Mouse (Mus musculus): ENCODE measurements at regions not wholly inside any gene's neighbourhood (a gene's known extent, or its start where the extent isn't known, plus 50 kb on each side); places are given as distances from the start of the nearest gene placed in this dataset.

DNA sequence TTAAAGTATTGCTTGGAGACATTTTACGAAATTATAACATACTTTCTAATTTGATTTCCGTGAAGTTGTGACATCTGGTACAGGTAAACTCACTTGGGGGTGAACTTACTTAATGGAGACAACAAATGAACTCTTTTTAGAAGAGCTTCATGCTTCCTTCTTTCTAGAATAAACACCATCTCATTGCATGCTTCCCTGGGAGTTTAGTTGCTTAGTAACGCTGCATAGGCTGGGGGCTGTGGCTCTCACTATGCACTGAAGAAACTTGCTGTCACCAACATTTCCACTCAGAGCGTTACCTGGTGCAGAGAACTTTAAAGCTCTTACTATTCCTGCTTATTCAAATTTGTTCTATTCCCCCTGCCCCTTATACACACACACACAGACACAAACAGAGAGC lies 203.5 kb upstream of the Xrcc4 start:
- Histone ChIP-seq H3K9me3 (replicated peaks; ENCODE audit: control insufficient read depth, insufficient read depth, low read length, poor library complexity, severe bottlenecking) (no peaks in the 10 kb centered on the region; the same call in none of the 2 replicates), H3K36me3 (ENCODE audit: control insufficient read depth, insufficient read depth, low read length, poor library complexity, severe bottlenecking) (no peaks in the 10 kb centered on the region), H3K4me3 (ENCODE audit: low read depth, low read length) (no peak overlapping the region), H3K27me3 (ENCODE audit: control insufficient read depth, insufficient read depth, low read length, poor library complexity, severe bottlenecking) (no peaks in the 10 kb centered on the region), H3K27ac (ENCODE audit: insufficient read depth, low read length) (no peak overlapping the region), H3K9ac (ENCODE audit: low read depth, poor library complexity, severe bottlenecking) (no peak overlapping the region), H3K4me1 (ENCODE audit: control insufficient read depth, insufficient read depth, low read length) (no peaks in the 10 kb centered on the region)
- TF ChIP-seq EP300 (IDR thresholded peaks at IDR 0.05; ENCODE audit: insufficient read depth, low read depth, low read length): no peak
- no peak for TF ChIP-seq CTCF (IDR thresholded peaks at IDR 0.05; ENCODE audit: low read depth, low read length)
- no peak for TF ChIP-seq POLR2A (IDR thresholded peaks at IDR 0.05; ENCODE audit: insufficient read depth, low read length)

GRCm38 (mm10) chr13:90292124-90292523 lies 202.7 kb upstream of the Xrcc4 start:
- no peak overlapping the region for H3K27ac ChIP-seq (ENCODE audit: insufficient read depth, low read length)

DNA sequence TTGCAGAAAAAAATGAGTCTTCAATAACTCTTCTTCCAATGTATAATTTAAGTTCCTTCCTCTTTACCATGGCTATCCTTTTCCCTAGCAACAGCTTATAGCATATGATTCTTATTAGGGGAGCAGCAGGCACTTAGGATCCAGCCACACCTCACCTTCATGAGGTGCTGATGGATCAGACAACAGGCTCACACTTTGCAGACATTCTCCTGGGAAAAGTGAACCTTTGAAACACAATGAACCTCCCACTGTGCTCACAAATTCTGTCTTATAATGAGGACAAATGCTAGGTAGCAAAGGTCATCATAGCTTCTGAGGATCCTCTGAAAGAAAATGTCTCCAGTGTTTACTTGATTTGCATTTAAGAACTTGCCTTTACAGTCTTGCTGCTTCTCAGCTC lies 191.6 kb upstream of the Xrcc4 start:
- no peaks in the 10 kb centered on the region for H3K27me3 ChIP-seq (ENCODE audit: control insufficient read depth, insufficient read depth, low read length, poor library complexity, severe bottlenecking)
- no peak overlapping the region for H3K4me3 ChIP-seq (ENCODE audit: low read depth, low read length)
- peaks cover 2% of the 10 kb centered on the region for H3K4me1 ChIP-seq (ENCODE audit: control insufficient read depth, insufficient read depth, low read length)
- H3K36me3 ChIP-seq (ENCODE audit: control insufficient read depth, insufficient read depth, low read length, poor library complexity, severe bottlenecking): no peaks in the 10 kb centered on the region
- H3K9me3 ChIP-seq (replicated peaks; ENCODE audit: control insufficient read depth, insufficient read depth, low read length, poor library complexity, severe bottlenecking): peaks cover 6% of the 10 kb centered on the region; the same call in 1 of the 2 replicates
- no peak overlapping the region for H3K9ac ChIP-seq (ENCODE audit: low read depth, poor library complexity, severe bottlenecking)
- no peak overlapping the region for H3K27ac ChIP-seq (ENCODE audit: insufficient read depth, low read length)
- TF ChIP-seq CTCF (IDR thresholded peaks at IDR 0.05; ENCODE audit: low read depth, low read length): no peak
- no peak for TF ChIP-seq POLR2A (IDR thresholded peaks at IDR 0.05; ENCODE audit: insufficient read depth, low read length)
- TF ChIP-seq EP300 (IDR thresholded peaks at IDR 0.05; ENCODE audit: insufficient read depth, low read depth, low read length): no peak

More at GRCm38 (mm10) chr13:90292124-90292523, 202.7 kb upstream of the Xrcc4 start:
- no peaks in the 10 kb centered on the region; the same call in none of the 2 replicates for H3K9me3 ChIP-seq (replicated peaks; ENCODE audit: control insufficient read depth, insufficient read depth, low read length, poor library complexity, severe bottlenecking)
- TF ChIP-seq EP300 (IDR thresholded peaks at IDR 0.05; ENCODE audit: insufficient read depth, low read depth, low read length) (no peak), POLR2A (IDR thresholded peaks at IDR 0.05; ENCODE audit: insufficient read depth, low read length) (no peak), CTCF (IDR thresholded peaks at IDR 0.05; ENCODE audit: low read depth, low read length) (no peak)
- H3K4me1 ChIP-seq (ENCODE audit: control insufficient read depth, insufficient read depth, low read length): no peaks in the 10 kb centered on the region
- no peak overlapping the region for H3K4me3 ChIP-seq (ENCODE audit: low read depth, low read length)
- no peaks in the 10 kb centered on the region for H3K27me3 ChIP-seq (ENCODE audit: control insufficient read depth, insufficient read depth, low read length, poor library complexity, severe bottlenecking)
- no peaks in the 10 kb centered on the region for H3K36me3 ChIP-seq (ENCODE audit: control insufficient read depth, insufficient read depth, low read length, poor library complexity, severe bottlenecking)
- H3K9ac ChIP-seq (ENCODE audit: low read depth, poor library complexity, severe bottlenecking): no peak overlapping the region

DNA sequence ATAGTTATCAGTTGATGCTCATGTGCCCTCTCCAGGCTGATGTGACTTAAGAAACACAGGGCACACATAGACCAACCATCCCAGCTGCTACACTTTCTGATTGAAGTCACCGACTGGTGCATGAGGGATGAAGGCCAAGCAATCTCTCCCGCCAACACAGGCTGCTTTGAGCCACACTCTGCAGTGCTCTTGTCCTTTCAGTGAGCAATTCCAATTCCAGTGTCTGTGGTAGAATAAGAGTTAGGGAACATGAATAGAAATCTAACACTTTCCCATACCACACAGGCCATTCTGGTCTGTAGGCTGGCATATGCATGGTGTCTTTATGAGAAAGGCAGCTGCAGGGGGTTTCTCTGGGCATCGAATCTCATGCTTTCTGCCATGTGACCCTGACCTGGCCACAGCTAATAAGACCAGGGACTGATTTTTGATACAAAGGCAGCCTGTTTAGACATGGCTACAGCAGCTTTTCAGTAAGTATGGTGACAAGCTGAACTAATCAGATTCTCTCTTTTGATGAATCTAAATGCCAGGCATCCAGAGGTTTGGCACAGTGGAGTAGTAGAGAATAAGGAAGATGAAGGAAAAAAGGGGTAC lies 190.5 kb upstream of the Xrcc4 start:
- no peaks in the 10 kb centered on the region for H3K27me3 ChIP-seq (ENCODE audit: control insufficient read depth, insufficient read depth, low read length, poor library complexity, severe bottlenecking)
- H3K36me3 ChIP-seq (ENCODE audit: control insufficient read depth, insufficient read depth, low read length, poor library complexity, severe bottlenecking): no peaks in the 10 kb centered on the region
- peaks cover 2% of the 10 kb centered on the region for H3K4me1 ChIP-seq (ENCODE audit: control insufficient read depth, insufficient read depth, low read length)
- H3K9me3 ChIP-seq (replicated peaks; ENCODE audit: control insufficient read depth, insufficient read depth, low read length, poor library complexity, severe bottlenecking): peaks cover 6% of the 10 kb centered on the region; the same call in 1 of the 2 replicates
- no peak for TF ChIP-seq CTCF (IDR thresholded peaks at IDR 0.05; ENCODE audit: low read depth, low read length)
- no peak for TF ChIP-seq EP300 (IDR thresholded peaks at IDR 0.05; ENCODE audit: insufficient read depth, low read depth, low read length)
- TF ChIP-seq POLR2A (IDR thresholded peaks at IDR 0.05; ENCODE audit: insufficient read depth, low read length): no peak
- no peak overlapping the region for H3K9ac ChIP-seq (ENCODE audit: low read depth, poor library complexity, severe bottlenecking)
- H3K4me3 ChIP-seq (ENCODE audit: low read depth, low read length): no peak overlapping the region
- no peak overlapping the region for H3K27ac ChIP-seq (ENCODE audit: insufficient read depth, low read length)

GRCm38 (mm10) chr13:90279355-90279754 lies 189.9 kb upstream of the Xrcc4 start:
- Histone ChIP-seq H3K4me1 (ENCODE audit: control insufficient read depth, insufficient read depth, low read length) (peaks cover 2% of the 10 kb centered on the region), H3K27ac (ENCODE audit: insufficient read depth, low read length) (no peak overlapping the region), H3K9ac (ENCODE audit: low read depth, poor library complexity, severe bottlenecking) (no peak overlapping the region), H3K27me3 (ENCODE audit: control insufficient read depth, insufficient read depth, low read length, poor library complexity, severe bottlenecking) (no peaks in the 10 kb centered on the region), H3K4me3 (ENCODE audit: low read depth, low read length) (no peak overlapping the region), H3K9me3 (replicated peaks; ENCODE audit: control insufficient read depth, insufficient read depth, low read length, poor library complexity, severe bottlenecking) (0 out of 2 replicates have a peak, but pooled peaks cover 2% of the 10 kb centered on the region), H3K36me3 (ENCODE audit: control insufficient read depth, insufficient read depth, low read length, poor library complexity, severe bottlenecking) (no peaks in the 10 kb centered on the region)
- TF ChIP-seq CTCF (IDR thresholded peaks at IDR 0.05; ENCODE audit: low read depth, low read length) (no peak), POLR2A (IDR thresholded peaks at IDR 0.05; ENCODE audit: insufficient read depth, low read length) (no peak), EP300 (IDR thresholded peaks at IDR 0.05; ENCODE audit: insufficient read depth, low read depth, low read length) (no peak)

GRCm38 (mm10) chr13:90259071-90259742 lies 169.8 kb upstream of the Xrcc4 start:
- no peak overlapping the region for H3K4me3 ChIP-seq (ENCODE audit: low read depth, low read length)
- H3K4me1 ChIP-seq (ENCODE audit: control insufficient read depth, insufficient read depth, low read length): no peaks in the 10 kb centered on the region
- no peak overlapping the region for H3K27ac ChIP-seq (ENCODE audit: insufficient read depth, low read length)
- H3K9ac ChIP-seq (ENCODE audit: low read depth, poor library complexity, severe bottlenecking): no peak overlapping the region
- no peaks in the 10 kb centered on the region for H3K27me3 ChIP-seq (ENCODE audit: control insufficient read depth, insufficient read depth, low read length, poor library complexity, severe bottlenecking)
- no peaks in the 10 kb centered on the region for H3K9me3 ChIP-seq (replicated peaks; ENCODE audit: control insufficient read depth, insufficient read depth, low read length, poor library complexity, severe bottlenecking)
- H3K36me3 ChIP-seq (ENCODE audit: control insufficient read depth, insufficient read depth, low read length, poor library complexity, severe bottlenecking): no peaks in the 10 kb centered on the region
- TF ChIP-seq EP300 (IDR thresholded peaks at IDR 0.05; ENCODE audit: insufficient read depth, low read depth, low read length) (no peak), CTCF (IDR thresholded peaks at IDR 0.05; ENCODE audit: low read depth, low read length) (no peak), POLR2A (IDR thresholded peaks at IDR 0.05; ENCODE audit: insufficient read depth, low read length) (no peak)
